8 mouse cellular contexts compared by ENCODE assay signal in the genomic region with DNA sequence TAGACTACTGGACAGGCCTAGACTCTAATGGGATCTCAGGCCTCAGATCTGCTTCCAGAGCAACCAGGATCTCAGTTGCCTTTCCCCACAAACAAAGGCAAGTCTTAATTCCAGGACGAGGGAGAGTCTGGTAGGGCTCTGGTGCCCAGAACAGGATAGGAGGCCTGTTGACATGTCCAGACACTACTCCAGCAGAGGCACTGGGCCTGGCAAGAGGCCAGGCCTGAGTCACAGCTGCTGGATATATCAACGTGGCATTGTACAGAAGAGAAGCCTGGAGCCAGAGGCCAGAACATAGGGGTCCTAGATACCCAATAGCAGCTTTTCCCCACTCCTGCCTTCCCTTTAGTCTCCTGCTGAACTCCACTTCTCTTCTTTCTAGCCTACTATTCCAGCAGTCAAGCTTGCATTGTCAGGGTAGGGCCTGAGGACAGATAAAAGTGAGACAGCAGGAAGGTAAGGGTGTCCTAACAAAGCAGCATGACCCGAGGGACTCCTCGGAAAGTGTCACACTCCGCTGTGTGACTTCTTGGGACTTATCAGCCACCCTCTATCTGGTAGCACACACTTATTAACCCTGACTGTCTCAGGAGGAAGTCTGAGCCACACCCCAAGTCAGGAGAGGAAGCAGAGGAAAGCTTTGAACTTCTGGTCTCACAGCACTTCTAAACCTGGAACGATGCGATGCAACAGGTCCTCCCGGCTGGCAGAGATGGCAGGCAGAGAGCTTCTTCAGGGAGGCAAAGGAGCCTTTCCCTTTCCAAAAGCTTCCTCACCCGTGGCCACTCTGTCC. TPM values are rescaled to one million over a fixed set of nuclear protein-coding genes. Genes with fewer than 3 reads are reported as not detected.
DNase-seq lines count a peak whose midpoint lies in the region; ATAC-seq and TF ChIP-seq lines count a peak whose summit lies in the region.

No protein-coding gene starts in this region.

- TF ChIP-seq POLR2A in thymus, adult 2 months (IDR thresholded peaks at IDR 0.05; ENCODE audit: control insufficient read depth, extremely low read depth, insufficient read depth, low read length, poor library complexity) = no peak

- peak overlapping the region; percentile 52 for H3K27ac ChIP-seq in midbrain, embryonic 10.5 days (replicated peaks)
- H3K27ac ChIP-seq in midbrain, embryonic 13.5 days = no peak overlapping the region
- H3K27ac ChIP-seq in gastrocnemius, adult 2 months = peak overlapping the region; percentile 99
- peak overlapping the region; percentile 65 for H3K27ac ChIP-seq in intestine, embryonic 16.5 days (ENCODE audit: low read length)
- peak overlapping the region; percentile 94 for H3K27ac ChIP-seq in lung, embryonic 15.5 days
- no peak overlapping the region for H3K27ac ChIP-seq in thymus, adult 2 months (ENCODE audit: control insufficient read depth, insufficient read depth, low read length)

- intact Hi-C loops in gastrocnemius, adult 2 months (cut with DNase I) = loop anchor here (10.0 kb wide), 1 partner anchor 350 kb away; the partner anchor contains the start of gene Mef2d

- no peak for TF ChIP-seq CTCF in gastrocnemius, adult 2 months (IDR thresholded peaks at IDR 0.05)
- no peak for TF ChIP-seq CTCF in thymus, adult 2 months (IDR thresholded peaks at IDR 0.05; ENCODE audit: borderline replicate concordance, control insufficient read depth, extremely low read depth, insufficient read depth, low read length, poor library complexity)

- H3K9me3 ChIP-seq in midbrain, embryonic 10.5 days (replicated peaks) = no peaks in the 10 kb centered on the region
- no peaks in the 10 kb centered on the region for H3K9me3 ChIP-seq in midbrain, embryonic 13.5 days
- H3K9me3 ChIP-seq in intestine, embryonic 16.5 days (ENCODE audit: control insufficient read depth, low read length) = no peaks in the 10 kb centered on the region
- H3K9me3 ChIP-seq in lung, embryonic 15.5 days = no peaks in the 10 kb centered on the region

- no peaks in the 10 kb centered on the region for H3K36me3 ChIP-seq in midbrain, embryonic 10.5 days
- H3K36me3 ChIP-seq in midbrain, embryonic 13.5 days = no peaks in the 10 kb centered on the region
- H3K36me3 ChIP-seq in intestine, embryonic 16.5 days (ENCODE audit: control insufficient read depth, insufficient read depth, low read length) = no peaks in the 10 kb centered on the region
- H3K36me3 ChIP-seq in lung, embryonic 15.5 days = 0 out of 2 replicates have a peak, but pooled peaks cover 3% of the 10 kb centered on the region
- no peaks in the 10 kb centered on the region for H3K36me3 ChIP-seq in thymus, adult 2 months (ENCODE audit: control insufficient read depth, insufficient read depth, low read length)

- peaks cover 27% of the 10 kb centered on the region for H3K27me3 ChIP-seq in midbrain, embryonic 10.5 days (ENCODE audit: low read depth, poor library complexity, severe bottlenecking)
- H3K27me3 ChIP-seq in midbrain, embryonic 13.5 days = no peaks in the 10 kb centered on the region
- H3K27me3 ChIP-seq in intestine, embryonic 16.5 days (replicated peaks; ENCODE audit: control insufficient read depth, insufficient read depth, low read length) = no peaks in the 10 kb centered on the region
- no peaks in the 10 kb centered on the region for H3K27me3 ChIP-seq in lung, embryonic 15.5 days
- peaks cover 7% of the 10 kb centered on the region; the same call in 1 of the 2 replicates for H3K27me3 ChIP-seq in thymus, adult 2 months (ENCODE audit: control insufficient read depth, insufficient read depth, low read length)

- ATAC-seq in midbrain, embryonic 13.5 days = no peak
- ATAC-seq in intestine, embryonic 16.5 days = no peak
- no peak for ATAC-seq in lung, embryonic 15.5 days (ENCODE audit: borderline replicate concordance, extremely low read depth, low FRiP score, low TSS enrichment)

- 75% methylated on average over 9 of the region's 9 CpGs for WGBS in midbrain, embryonic 10.5 days
- WGBS in midbrain, embryonic 13.5 days = 72% methylated on average over 9 of the region's 9 CpGs
- WGBS in intestine, embryonic 16.5 days = 49% methylated on average over 9 of the region's 9 CpGs
- WGBS in lung, embryonic 15.5 days = 44% methylated on average over 9 of the region's 9 CpGs
- WGBS in thymus, adult 2 months = 44% methylated on average over 9 of the region's 9 CpGs

- peaks cover 30% of the 10 kb centered on the region for H3K4me1 ChIP-seq in midbrain, embryonic 10.5 days
- H3K4me1 ChIP-seq in midbrain, embryonic 13.5 days (replicated peaks) = peaks cover 17% of the 10 kb centered on the region
- peaks cover 50% of the 10 kb centered on the region for H3K4me1 ChIP-seq in intestine, embryonic 16.5 days (ENCODE audit: control insufficient read depth, insufficient read depth, low read length)
- H3K4me1 ChIP-seq in lung, embryonic 15.5 days = peaks cover 45% of the 10 kb centered on the region
- H3K4me1 ChIP-seq in thymus, adult 2 months (replicated peaks; ENCODE audit: control insufficient read depth, insufficient read depth, low read length) = peaks cover 21% of the 10 kb centered on the region

- H3K4me3 ChIP-seq in midbrain, embryonic 10.5 days = no peak overlapping the region
- H3K4me3 ChIP-seq in midbrain, embryonic 13.5 days (replicated peaks) = no peak overlapping the region
- H3K4me3 ChIP-seq in gastrocnemius, adult 2 months = peak overlapping the region; percentile 82
- H3K4me3 ChIP-seq in intestine, embryonic 16.5 days (ENCODE audit: low read length) = no peak overlapping the region
- H3K4me3 ChIP-seq in lung, embryonic 15.5 days = no peak overlapping the region
- H3K4me3 ChIP-seq in thymus, adult 2 months (ENCODE audit: control insufficient read depth, insufficient read depth, low read length) = no peak overlapping the region

- H3K9ac ChIP-seq in midbrain, embryonic 13.5 days (replicated peaks) = no peak overlapping the region
- peak overlapping the region; percentile 38 for H3K9ac ChIP-seq in intestine, embryonic 16.5 days (ENCODE audit: low read depth, low read length)
- 0 out of 2 replicates have a peak overlapping the region, but pooled peaks have one; percentile 11 for H3K9ac ChIP-seq in lung, embryonic 15.5 days

- DNase-seq in midbrain, embryonic 10.5 days (ENCODE audit: low spot score) = no peak
- DNase-seq in adrenal gland, adult 18-20 months (ENCODE audit: low spot score in 2 of 2) = peak; percentile 71 to 76
- peak; percentile 84 for DNase-seq in gastrocnemius, adult 2 months
- DNase-seq in thymus, adult 2 months = no peak
- DNase-seq in left cerebral cortex, adult 18-20 months (ENCODE audit: low spot score in 2 of 2) = no peak

- H3K4me2 ChIP-seq in midbrain, embryonic 13.5 days (replicated peaks) = no peak overlapping the region
- H3K4me2 ChIP-seq in intestine, embryonic 16.5 days (ENCODE audit: low read depth, low read length) = no peak overlapping the region
- H3K4me2 ChIP-seq in lung, embryonic 15.5 days = no peak overlapping the region

RNA-seq across cellular contexts. Expression of gene Lmna, which starts 14.7 kb away (rescaled TPM):
- polyA plus RNA-seq in midbrain, embryonic 10.5 days (2016; fragmentation: Nextera tagmentation; extraction: Ambion mirVana) = 13.5 and 18.3 TPM in 2 replicates
- 21.4 and 23.4 TPM in 2 replicates for polyA plus RNA-seq in midbrain, embryonic 13.5 days (2015; fragmentation: Nextera tagmentation; extraction: Ambion mirVana)
- 100 to 1,000 TPM; 106 to 137 TPM for total RNA-seq in adrenal gland, adult 18-20 months (2021)
- 10 to 100 TPM; 67.5 to 82.5 TPM for total RNA-seq in gastrocnemius, adult 2 months (2021)
- 126 and 127 TPM in 2 replicates for polyA plus RNA-seq in intestine, embryonic 16.5 days (2015; fragmentation: Nextera tagmentation; extraction: Ambion mirVana)
- 111 and 121 TPM in 2 replicates for polyA plus RNA-seq in lung, embryonic 15.5 days (2015; fragmentation: Nextera tagmentation; extraction: Ambion mirVana)
- polyA plus RNA-seq in thymus, adult 2 months (2012; rRNA removed) = 59.3 and 61.1 TPM in 2 replicates
- 10 to 100 TPM; 61.3 to 67.9 TPM for total RNA-seq in left cerebral cortex, adult 18-20 months (2021)

RNA-seq across cellular contexts. Expression of gene Sema4a, which starts 34.0 kb away (rescaled TPM):
- polyA plus RNA-seq in midbrain, embryonic 10.5 days (2016; fragmentation: Nextera tagmentation; extraction: Ambion mirVana) = 4.9 and 10.5 TPM in 2 replicates
- polyA plus RNA-seq in midbrain, embryonic 13.5 days (2015; fragmentation: Nextera tagmentation; extraction: Ambion mirVana) = 28.8 and 31.1 TPM in 2 replicates
- total RNA-seq in adrenal gland, adult 18-20 months (2021) = 10 to 100 TPM; 12.6 to 23.6 TPM
- 1 to 10 TPM; 1.2 to 1.8 TPM for total RNA-seq in gastrocnemius, adult 2 months (2021)
- 60.9 and 71.1 TPM in 2 replicates for polyA plus RNA-seq in intestine, embryonic 16.5 days (2015; fragmentation: Nextera tagmentation; extraction: Ambion mirVana)
- 4.5 and 5.3 TPM in 2 replicates for polyA plus RNA-seq in lung, embryonic 15.5 days (2015; fragmentation: Nextera tagmentation; extraction: Ambion mirVana)
- polyA plus RNA-seq in thymus, adult 2 months (2012; rRNA removed) = 99.3 and 109 TPM in 2 replicates
- total RNA-seq in left cerebral cortex, adult 18-20 months (2021) = 10 to 100 TPM; 70.4 to 76.5 TPM

RNA-seq across cellular contexts. Expression of gene Mex3a, which starts 37.2 kb away (rescaled TPM):
- polyA plus RNA-seq in midbrain, embryonic 10.5 days (2016; fragmentation: Nextera tagmentation; extraction: Ambion mirVana) = 27.7 and 33.8 TPM in 2 replicates
- 49.5 and 51.5 TPM in 2 replicates for polyA plus RNA-seq in midbrain, embryonic 13.5 days (2015; fragmentation: Nextera tagmentation; extraction: Ambion mirVana)
- total RNA-seq in adrenal gland, adult 18-20 months (2021) = 1 to 10 TPM; 2.6 to 3.3 TPM
- total RNA-seq in gastrocnemius, adult 2 months (2021) = under 1 TPM; 0.15 to 0.20 TPM
- 6.5 and 7.3 TPM in 2 replicates for polyA plus RNA-seq in intestine, embryonic 16.5 days (2015; fragmentation: Nextera tagmentation; extraction: Ambion mirVana)
- polyA plus RNA-seq in lung, embryonic 15.5 days (2015; fragmentation: Nextera tagmentation; extraction: Ambion mirVana) = 15.8 and 16.8 TPM in 2 replicates
- polyA plus RNA-seq in thymus, adult 2 months (2012; rRNA removed) = 22.0 and 24.2 TPM in 2 replicates
- total RNA-seq in left cerebral cortex, adult 18-20 months (2021) = 1 to 10 TPM; 2.7 to 3.1 TPM

RNA-seq across cellular contexts. Expression of gene Rab25, which starts 53.1 kb away (rescaled TPM):
- polyA plus RNA-seq in midbrain, embryonic 10.5 days (2016; fragmentation: Nextera tagmentation; extraction: Ambion mirVana) = 0.49 and 0.79 TPM in 2 replicates
- polyA plus RNA-seq in midbrain, embryonic 13.5 days (2015; fragmentation: Nextera tagmentation; extraction: Ambion mirVana) = not detected in 2 replicates
- total RNA-seq in adrenal gland, adult 18-20 months (2021) = not detected
- not detected for total RNA-seq in gastrocnemius, adult 2 months (2021)
- polyA plus RNA-seq in intestine, embryonic 16.5 days (2015; fragmentation: Nextera tagmentation; extraction: Ambion mirVana) = 102 and 109 TPM in 2 replicates
- polyA plus RNA-seq in lung, embryonic 15.5 days (2015; fragmentation: Nextera tagmentation; extraction: Ambion mirVana) = 33.1 and 36.4 TPM in 2 replicates
- 6.3 and 9.3 TPM in 2 replicates for polyA plus RNA-seq in thymus, adult 2 months (2012; rRNA removed)
- total RNA-seq in left cerebral cortex, adult 18-20 months (2021) = not detected

RNA-seq across cellular contexts. Expression of gene Lamtor2, which starts 57.8 kb away (rescaled TPM):
- polyA plus RNA-seq in midbrain, embryonic 10.5 days (2016; fragmentation: Nextera tagmentation; extraction: Ambion mirVana) = 175 and 192 TPM in 2 replicates
- 181 and 182 TPM in 2 replicates for polyA plus RNA-seq in midbrain, embryonic 13.5 days (2015; fragmentation: Nextera tagmentation; extraction: Ambion mirVana)
- total RNA-seq in adrenal gland, adult 18-20 months (2021) = 100 to 1,000 TPM; 156 to 164 TPM
- total RNA-seq in gastrocnemius, adult 2 months (2021) = 100 to 1,000 TPM in 1 of 2 experiments, 10 to 100 TPM in 1; 70.9 to 104 TPM
- 244 and 256 TPM in 2 replicates for polyA plus RNA-seq in intestine, embryonic 16.5 days (2015; fragmentation: Nextera tagmentation; extraction: Ambion mirVana)
- 165 and 178 TPM in 2 replicates for polyA plus RNA-seq in lung, embryonic 15.5 days (2015; fragmentation: Nextera tagmentation; extraction: Ambion mirVana)
- polyA plus RNA-seq in thymus, adult 2 months (2012; rRNA removed) = 128 and 141 TPM in 2 replicates
- total RNA-seq in left cerebral cortex, adult 18-20 months (2021) = 100 to 1,000 TPM; 104 to 115 TPM

Comparison
In these comparisons a context has a peak if more than half of its experiments do, and no peak if none do; other contexts are left out.
1. H3K27ac ChIP-seq: peak in midbrain, embryonic 10.5 days (single experiment), gastrocnemius, adult 2 months (single experiment), intestine, embryonic 16.5 days (single experiment) and lung, embryonic 15.5 days (single experiment); none in midbrain, embryonic 13.5 days (single experiment) and thymus, adult 2 months (single experiment).
2. DNase-seq: peak in adrenal gland, adult 18-20 months (2 of 2) and gastrocnemius, adult 2 months (single experiment); none in midbrain, embryonic 10.5 days (single experiment), thymus, adult 2 months (single experiment) and left cerebral cortex, adult 18-20 months (0 of 2).